Mouse (Mus musculus) kidney, embryonic 16.5 days (tissue): Measurements from ENCODE around the gene Mad2l1bp. TPM values are rescaled to one million over a fixed set of nuclear protein-coding genes. Genes with fewer than 3 reads are reported as not detected.

ENCODE experiments used
- ATAC-seq: fragments of 200-750 bp; cut with Nextera tagmentation; 2 replicates; pipeline ENCODE4 v1.8.0; 2017; ENCODE audit warnings: moderate TSS enrichment; ENCODE audit not compliant: low FRiP score, low TSS enrichment
- H3K27ac ChIP-seq: fragments of 300-500 bp; sonication (generic); 2 replicates; pipeline ENCODE4 v1.5.1; 2014; ENCODE audit warnings: low read length
- H3K27me3 ChIP-seq: fragments of 300-500 bp; sonication (generic); 2 replicates; pipeline ENCODE4 v1.6.1; 2014; ENCODE audit warnings: low read length, control low read depth, mixed read lengths; ENCODE audit not compliant: insufficient read depth
- H3K36me3 ChIP-seq: fragments of 300-500 bp; sonication (generic); 2 replicates; pipeline ENCODE4 v1.6.1; 2014; ENCODE audit warnings: low read length, control low read depth, mixed read lengths; ENCODE audit not compliant: insufficient read depth
- H3K4me1 ChIP-seq: fragments of 300-500 bp; sonication (generic); 2 replicates; pipeline ENCODE4 v1.6.1; 2014; ENCODE audit warnings: low read length, control low read depth, mixed read lengths; ENCODE audit not compliant: insufficient read depth
- H3K4me2 ChIP-seq: fragments of 300-500 bp; sonication (generic); replicated peaks from 2 replicates; pipeline ENCODE4 v1.6.1; 2014; ENCODE audit warnings: low read depth, low read length
- H3K4me3 ChIP-seq: fragments of 300-500 bp; sonication (generic); 2 replicates; pipeline ENCODE4 v1.5.1; 2014; ENCODE audit warnings: mild to moderate bottlenecking, low read length
- H3K9ac ChIP-seq: fragments of 300-500 bp; sonication (generic); replicated peaks from 2 replicates; pipeline ENCODE4 v1.6.1; 2014; ENCODE audit warnings: low read length
- H3K9me3 ChIP-seq: fragments of 300-500 bp; sonication (generic); 2 replicates; pipeline ENCODE4 v1.6.1; 2016; ENCODE audit warnings: low read length, control low read depth
- WGBS: fragments of 180-500 bp; shearing (Covaris S2); extraction: QIAGEN DNeasy Blood & Tissue Kit; methylation state at CpG from one replicate; pipeline ENCODE4 v1.1.7; 2014; 5-methylcytosine and 5-hydroxymethylcytosine counted together
- polyA plus RNA-seq: library from polyadenylated mRNA; unstranded; fragments of >200 nt; fragmentation: Nextera tagmentation; extraction: Ambion mirVana; gene quantifications from 2 replicates; pipeline ENCODE4 v1.2.1, GENCODE M21; 2015

Gene Mad2l1bp
- polyA plus RNA-seq, 1 experiment from 2014 or later, result 41.2 TPM

- H3K4me2 ChIP-seq, result peak overlapping the region; percentile 29; the same call in 1 of the 2 replicates
- 10% methylated on average over 12 of the region's 12 CpGs for WGBS
- ATAC-seq, result peak; percentile 62
- 0 out of 2 replicates have a peak overlapping the region, but pooled peaks have one; percentile 45 for H3K9ac ChIP-seq
- no peaks in the 10 kb centered on the region for H3K27me3 ChIP-seq
- H3K36me3 ChIP-seq, result peaks cover 22% of the 10 kb centered on the region
- H3K4me3 ChIP-seq, result no peak overlapping the region
- no peaks in the 10 kb centered on the region for H3K9me3 ChIP-seq
- peaks cover 9% of the 10 kb centered on the region for H3K4me1 ChIP-seq
- H3K27ac ChIP-seq, result peak overlapping the region; percentile 37
Measured at GRCm38 (mm10) chr17:46132058-46132718, 21.2 kb downstream of the Mad2l1bp start.

GRCm38 (mm10) chr17:46129741-46130498 is 23.4 kb downstream of the Mad2l1bp start:
- Histone ChIP-seq H3K27ac (0 out of 2 replicates have a peak overlapping the region, but pooled peaks have one; percentile 2), H3K4me2 (no peak overlapping the region), H3K27me3 (no peaks in the 10 kb centered on the region), H3K4me3 (no peak overlapping the region), H3K4me1 (peaks cover 18% of the 10 kb centered on the region), H3K9ac (no peak overlapping the region), H3K9me3 (no peaks in the 10 kb centered on the region), H3K36me3 (peaks cover 44% of the 10 kb centered on the region)
- ATAC-seq, result peak; percentile 39; the same call in 1 of the 2 replicates
- WGBS, result 71% methylated on average over 13 of the region's 13 CpGs

- Histone ChIP-seq H3K36me3 (peaks cover 64% of the 10 kb centered on the region), H3K4me3 (no peak overlapping the region), H3K4me1 (peaks cover 18% of the 10 kb centered on the region), H3K9me3 (no peaks in the 10 kb centered on the region), H3K4me2 (no peak overlapping the region), H3K27ac (no peak overlapping the region), H3K27me3 (no peaks in the 10 kb centered on the region), H3K9ac (no peak overlapping the region)
- 88% methylated on average over 6 of the region's 6 CpGs for WGBS
- no peak for ATAC-seq
Measured at GRCm38 (mm10) chr17:46127814-46128493, 25.4 kb downstream of the Mad2l1bp start.

GRCm38 (mm10) chr17:46126608-46127007 is 26.7 kb downstream of the Mad2l1bp start:
- no peak overlapping the region for H3K9ac ChIP-seq

GRCm38 (mm10) chr17:46123953-46124700 is 29.2 kb downstream of the Mad2l1bp start:
- H3K4me1 ChIP-seq, result peaks cover 9% of the 10 kb centered on the region
- no peak overlapping the region for H3K9ac ChIP-seq
- 88% methylated on average over 12 of the region's 12 CpGs for WGBS
- H3K27me3 ChIP-seq, result no peaks in the 10 kb centered on the region
- peaks cover 84% of the 10 kb centered on the region for H3K36me3 ChIP-seq
- H3K9me3 ChIP-seq, result no peaks in the 10 kb centered on the region
- no peak overlapping the region for H3K4me2 ChIP-seq
- no peak overlapping the region for H3K4me3 ChIP-seq
- no peak for ATAC-seq
- no peak overlapping the region for H3K27ac ChIP-seq

More at GRCm38 (mm10) chr17:46126608-46127007, 26.7 kb downstream of the Mad2l1bp start:
- Histone ChIP-seq H3K4me2 (no peak overlapping the region), H3K36me3 (peaks cover 75% of the 10 kb centered on the region), H3K27me3 (no peaks in the 10 kb centered on the region), H3K27ac (no peak overlapping the region), H3K9me3 (no peaks in the 10 kb centered on the region), H3K4me1 (peaks cover 9% of the 10 kb centered on the region), H3K4me3 (no peak overlapping the region)
- WGBS, result 29% methylated on average over 6 of the region's 6 CpGs
- ATAC-seq, result peak; percentile 16; the same call in 1 of the 2 replicates

- 97% methylated on average over 4 of the region's 4 CpGs for WGBS
- Histone ChIP-seq H3K4me1 (peaks cover 12% of the 10 kb centered on the region), H3K4me2 (no peak overlapping the region), H3K9ac (no peak overlapping the region), H3K4me3 (no peak overlapping the region), H3K9me3 (no peaks in the 10 kb centered on the region), H3K27ac (no peak overlapping the region), H3K27me3 (no peaks in the 10 kb centered on the region), H3K36me3 (peaks cover 81% of the 10 kb centered on the region)
- no peak for ATAC-seq
Measured at GRCm38 (mm10) chr17:46123285-46123684, 30.1 kb downstream of the Mad2l1bp start.

GRCm38 (mm10) chr17:46122791-46123190 is 30.6 kb downstream of the Mad2l1bp start:
- no peak overlapping the region for H3K4me2 ChIP-seq
- WGBS, result 92% methylated on average over 4 of the region's 4 CpGs
- peaks cover 17% of the 10 kb centered on the region for H3K4me1 ChIP-seq
- H3K27ac ChIP-seq, result no peak overlapping the region
- H3K36me3 ChIP-seq, result peaks cover 81% of the 10 kb centered on the region
- ATAC-seq, result no peak
- H3K27me3 ChIP-seq, result no peaks in the 10 kb centered on the region
- no peaks in the 10 kb centered on the region for H3K9me3 ChIP-seq
- no peak overlapping the region for H3K4me3 ChIP-seq
- H3K9ac ChIP-seq, result no peak overlapping the region

GRCm38 (mm10) chr17:46119641-46120040 is 33.7 kb downstream of the Mad2l1bp start:
- ATAC-seq, result no peak
- Histone ChIP-seq H3K36me3 (peaks cover 49% of the 10 kb centered on the region), H3K27me3 (no peaks in the 10 kb centered on the region)

GRCm38 (mm10) chr17:46118423-46118850 is 34.9 kb downstream of the Mad2l1bp start:
- no peak overlapping the region for H3K4me2 ChIP-seq
- ATAC-seq, result no peak; the same call in 1 of the 2 replicates
- peaks cover 37% of the 10 kb centered on the region for H3K36me3 ChIP-seq
- no peaks in the 10 kb centered on the region for H3K9me3 ChIP-seq
- peaks cover 18% of the 10 kb centered on the region for H3K4me1 ChIP-seq
- H3K4me3 ChIP-seq, result no peak overlapping the region
- H3K27me3 ChIP-seq, result no peaks in the 10 kb centered on the region
- WGBS, result 43% methylated on average over 4 of the region's 4 CpGs
- H3K27ac ChIP-seq, result peak overlapping the region; percentile 26; the same call in 1 of the 2 replicates
- no peak overlapping the region for H3K9ac ChIP-seq

More at GRCm38 (mm10) chr17:46119641-46120040, 33.7 kb downstream of the Mad2l1bp start:
- Histone ChIP-seq H3K4me2 (no peak overlapping the region), H3K27ac (no peak overlapping the region), H3K4me1 (peaks cover 18% of the 10 kb centered on the region), H3K9ac (no peak overlapping the region), H3K4me3 (no peak overlapping the region), H3K9me3 (no peaks in the 10 kb centered on the region)
- 92% methylated on average over 10 of the region's 10 CpGs for WGBS
